Mouse (Mus musculus) cerebellum, postnatal 36 days (tissue): ENCODE measurements around the gene Gm364.
A peak's percentile ranks its signal among the peaks of the same experiment; 100 is the strongest.

Experiments
- DNase-seq, 2 experiments: peaks; one replicate each; pipeline ENCODE4 v3.0.0; 2021 to 2022; ENCODE audit warnings: mixed read lengths in 2 of 2

The Gm364 gene

DNA sequence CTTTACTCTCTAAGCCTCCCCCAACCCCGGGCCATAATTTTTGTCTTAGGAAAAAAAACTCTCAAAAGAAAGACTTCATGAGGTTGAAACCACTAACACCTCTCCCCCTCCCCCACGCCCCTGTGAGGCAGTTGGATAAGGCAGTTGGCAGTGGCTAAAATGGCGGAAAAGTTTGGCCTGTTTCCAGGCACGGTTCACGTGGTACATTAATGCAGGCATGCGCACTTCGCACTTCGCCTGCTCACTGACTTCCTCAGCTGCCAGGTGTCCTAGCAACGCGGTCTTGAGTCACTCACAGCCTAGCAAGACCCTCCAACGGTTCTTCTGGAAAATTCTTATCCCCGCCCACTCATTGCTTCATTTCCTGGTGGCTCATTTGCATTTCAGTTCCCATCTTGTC, at the start of gene Gm364:
TSS of gene Gm364 (plus strand) at position 386 of the 400 bp plus-strand sequence.
- DNase-seq, result no peak

DNA sequence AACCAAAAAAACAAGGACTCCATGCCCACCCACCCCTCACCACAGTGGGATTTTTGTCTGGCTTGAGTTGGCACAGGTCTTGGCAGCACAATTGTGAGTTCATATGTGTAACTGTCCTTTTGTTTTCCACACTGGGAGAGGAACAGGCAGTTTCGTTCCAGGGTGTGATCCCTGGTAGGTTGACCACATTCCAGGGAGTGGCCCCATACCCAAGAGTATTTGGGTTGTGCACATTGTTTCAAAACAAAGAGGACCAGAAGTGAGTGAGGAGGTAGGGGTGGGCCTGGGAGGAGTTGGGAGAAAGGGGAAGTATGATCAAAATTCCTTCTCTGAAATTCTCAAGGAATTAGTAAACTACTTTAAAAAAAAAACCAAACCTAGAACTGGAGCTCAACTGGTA, 49.6 kb upstream of the Gm364 start:
- DNase-seq, result no peak

DNA sequence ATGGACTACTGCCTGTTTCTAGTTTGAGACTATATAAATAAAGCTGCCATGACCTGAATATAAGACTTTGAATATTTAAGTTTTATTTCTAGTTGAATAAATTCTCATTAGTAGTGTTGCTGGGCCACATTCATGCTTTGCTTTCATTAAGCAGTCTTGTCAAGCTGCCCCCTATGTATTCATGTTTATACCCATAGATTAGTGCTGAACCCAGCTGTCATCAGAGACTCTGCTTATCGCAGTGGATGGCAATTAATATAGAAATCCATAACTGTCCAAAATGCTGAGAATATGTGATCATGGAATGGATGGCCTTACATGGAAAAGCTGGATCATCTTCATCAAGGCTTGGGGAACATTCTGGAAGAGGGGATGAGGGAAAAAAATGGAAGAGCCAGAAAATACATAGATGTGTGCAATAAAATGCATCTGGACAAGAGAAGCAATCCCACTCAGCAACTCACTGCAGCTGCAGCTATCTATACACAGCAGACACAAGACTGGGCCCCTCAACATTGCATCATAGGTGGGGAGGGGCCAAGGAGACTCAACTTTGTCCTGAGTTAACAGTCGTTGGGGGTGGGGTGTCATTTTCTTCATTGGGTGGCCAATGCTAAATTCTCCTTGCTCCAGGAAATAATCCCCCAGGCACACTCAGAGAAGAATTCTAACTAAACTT, 43.9 kb upstream of the Gm364 start:
- no peak for DNase-seq

DNA sequence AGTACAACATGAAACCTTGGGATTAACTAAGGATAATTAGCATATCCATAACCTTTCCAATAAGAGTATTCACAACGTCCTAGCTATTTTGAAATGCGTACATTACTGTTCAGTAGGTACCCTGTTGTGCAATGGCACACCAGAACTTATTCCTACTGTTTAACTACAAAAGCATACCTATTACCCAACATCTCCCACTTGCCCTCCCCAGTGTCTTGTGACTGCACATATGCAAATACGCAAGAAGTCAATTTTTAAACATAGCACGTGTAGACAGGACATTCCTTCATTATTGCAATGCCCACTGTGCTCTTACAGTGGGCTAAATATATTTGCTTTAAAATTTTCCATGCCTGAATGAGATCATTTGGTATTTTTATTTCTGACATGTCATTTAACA, 36.0 kb upstream of the Gm364 start:
- DNase-seq, result no peak

DNA sequence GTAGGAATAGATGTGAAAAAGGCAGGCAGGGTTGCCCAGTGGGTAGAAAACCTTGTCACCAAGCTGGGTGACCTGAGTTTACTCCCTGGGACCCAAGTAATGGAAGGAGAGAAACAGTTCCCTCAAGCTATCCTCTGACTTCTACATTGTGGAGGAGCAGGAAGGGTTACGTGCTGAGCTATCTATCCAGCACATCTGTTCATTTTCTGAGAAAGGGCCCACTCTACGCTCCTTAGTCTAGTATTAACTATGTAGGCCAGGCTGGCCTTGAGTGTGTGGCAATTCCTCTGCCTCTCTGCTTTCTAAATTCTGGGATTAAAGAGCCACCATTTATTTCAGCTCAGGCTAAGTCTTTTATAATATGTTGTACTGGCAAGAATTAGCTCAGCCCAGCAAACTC, 35.4 kb upstream of the Gm364 start:
- DNase-seq, result no peak

DNA sequence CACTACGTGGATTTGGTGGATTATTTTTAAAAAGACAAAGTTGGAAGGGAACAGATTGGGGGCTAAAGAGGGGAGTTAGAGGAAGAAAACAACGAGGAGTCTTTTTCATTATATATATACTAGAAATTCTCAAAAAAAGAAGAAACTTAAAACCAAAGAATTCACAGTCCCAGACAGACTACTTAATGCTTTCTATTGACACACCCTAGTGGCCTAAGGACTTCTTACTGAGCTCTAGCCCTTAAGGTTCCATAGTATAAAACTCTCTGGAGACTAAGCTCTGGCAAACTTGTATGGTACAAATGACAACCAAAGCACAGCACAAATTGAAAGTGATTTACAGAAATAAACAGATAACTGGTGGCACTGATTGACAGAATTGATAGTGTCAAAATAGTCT, 34.9 kb upstream of the Gm364 start:
- DNase-seq, result no peak

DNA sequence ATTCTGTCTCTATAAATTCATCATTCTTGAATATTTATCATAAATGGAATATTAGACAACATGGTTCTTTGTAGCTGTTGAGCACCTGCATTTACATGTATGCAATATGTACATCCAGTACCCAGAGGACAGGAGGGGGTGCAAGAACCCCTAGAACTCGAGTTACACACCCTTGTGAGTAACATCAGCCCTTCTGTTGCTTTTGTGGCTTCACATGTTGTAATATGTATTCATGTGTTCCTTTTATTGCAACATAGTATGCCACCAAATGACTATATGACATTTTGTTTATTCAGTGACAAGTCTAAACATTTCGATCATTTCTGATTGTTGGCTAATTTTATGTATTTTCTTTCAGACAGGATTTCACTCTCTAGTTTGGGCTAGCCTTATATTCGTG, 31.9 kb upstream of the Gm364 start:
- DNase-seq, result no peak

DNA sequence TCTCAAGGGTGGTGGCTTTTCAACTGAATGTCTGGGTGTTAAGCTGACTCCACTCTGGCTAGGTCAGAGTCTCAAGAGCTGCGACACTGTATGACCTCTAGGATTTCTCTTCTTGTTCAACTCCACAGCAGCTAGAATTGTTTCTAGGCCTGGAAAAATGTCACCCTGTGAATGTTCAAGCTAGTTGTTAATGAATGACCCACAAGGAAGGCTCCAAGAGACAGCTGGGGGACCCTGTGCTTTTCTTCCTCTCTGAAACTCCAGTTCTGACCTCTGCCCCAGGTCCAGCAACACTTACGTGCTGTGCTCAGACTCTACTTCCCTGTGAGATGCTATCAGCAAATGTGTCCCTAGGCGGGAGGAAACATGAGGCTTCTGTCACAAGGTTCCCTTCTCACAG, 30.4 kb upstream of the Gm364 start:
- no peak for DNase-seq

DNA sequence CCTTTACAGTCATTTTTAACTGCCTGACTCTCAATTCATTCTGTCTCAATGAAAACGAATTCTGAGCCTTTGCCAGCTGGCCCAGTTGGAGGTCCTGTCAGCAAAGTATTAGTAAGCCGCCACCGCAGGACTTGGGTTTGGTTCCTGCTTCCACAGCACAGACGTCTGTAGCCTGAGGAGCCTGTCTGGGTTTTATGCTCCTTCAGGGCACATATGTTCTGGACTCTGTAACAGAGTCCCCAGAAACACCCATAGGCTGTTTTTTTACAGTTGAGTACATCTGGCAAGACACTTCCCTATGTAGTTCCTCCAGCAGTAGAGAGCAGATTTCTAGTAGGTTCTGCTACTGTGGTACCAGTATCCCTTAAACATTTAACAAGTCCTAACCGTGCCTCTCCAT, 28.0 kb upstream of the Gm364 start:
- peak; percentile 16 to 21 for DNase-seq

DNA sequence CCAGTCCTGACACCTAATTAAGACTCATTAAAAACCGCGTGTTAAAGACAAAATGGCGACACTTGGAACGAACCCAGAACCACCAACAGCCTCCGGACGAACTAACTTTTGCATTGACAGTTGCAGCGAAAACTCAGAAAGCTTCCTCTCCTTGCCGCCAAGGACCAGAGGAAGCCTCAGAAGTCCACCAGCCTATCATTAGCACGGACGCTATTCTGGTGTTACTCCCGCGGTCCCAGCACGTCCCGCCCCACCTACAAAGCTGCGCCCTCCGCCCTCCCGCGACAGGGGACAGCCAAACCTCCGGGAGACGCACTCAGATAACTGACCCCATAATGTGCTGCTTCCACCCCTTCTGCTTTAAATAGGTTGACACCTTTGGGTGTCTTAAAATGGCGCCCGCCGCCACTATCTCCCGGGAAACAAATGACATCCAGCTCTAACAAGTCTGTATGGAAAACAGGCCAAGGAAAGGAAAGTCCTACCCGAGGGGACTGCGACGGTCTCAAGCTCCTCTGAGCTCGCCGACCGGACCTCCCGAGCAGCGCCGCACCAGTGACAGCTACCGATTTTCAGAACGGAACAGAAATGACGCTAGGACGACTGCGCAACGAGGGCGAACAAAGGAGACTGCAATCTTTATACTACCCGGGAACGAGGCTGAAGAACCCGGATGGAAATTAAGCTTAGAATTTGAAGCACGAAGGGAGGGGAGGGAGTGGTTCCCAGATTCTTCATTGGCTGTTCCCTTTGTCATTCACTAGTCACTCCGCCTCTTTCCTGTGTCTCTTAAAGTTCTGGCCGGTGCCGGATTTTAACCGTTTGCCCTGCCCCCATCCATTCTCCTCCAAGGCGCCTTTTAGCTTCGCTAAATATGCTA, 16.3 kb upstream of the Gm364 start, which contains the start of gene Rbmx:
TSS of gene Rbmx (minus strand) at position 670 of the 880 bp plus-strand sequence.
- DNase-seq, result peak; percentile 72 to 85

DNA sequence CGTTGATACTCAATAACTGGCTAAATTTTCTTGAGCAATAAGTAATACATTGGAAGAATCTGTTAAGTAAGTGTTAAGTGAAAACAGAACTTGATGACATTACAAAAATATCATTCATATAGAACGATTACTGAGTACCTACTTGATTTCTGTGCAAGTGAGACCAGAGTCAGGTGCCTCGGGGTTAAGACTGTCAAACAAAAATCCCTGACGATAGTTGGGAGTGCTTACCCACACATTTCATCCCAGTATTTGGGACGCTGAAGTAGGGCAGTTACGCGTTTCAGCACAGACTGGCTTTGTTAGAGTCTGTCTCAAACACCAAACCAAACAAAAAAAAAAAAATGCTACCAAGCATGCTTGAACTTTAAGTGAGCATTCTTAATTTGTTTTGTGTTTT, 15.5 kb upstream of the Gm364 start:
- DNase-seq, result no peak

DNA sequence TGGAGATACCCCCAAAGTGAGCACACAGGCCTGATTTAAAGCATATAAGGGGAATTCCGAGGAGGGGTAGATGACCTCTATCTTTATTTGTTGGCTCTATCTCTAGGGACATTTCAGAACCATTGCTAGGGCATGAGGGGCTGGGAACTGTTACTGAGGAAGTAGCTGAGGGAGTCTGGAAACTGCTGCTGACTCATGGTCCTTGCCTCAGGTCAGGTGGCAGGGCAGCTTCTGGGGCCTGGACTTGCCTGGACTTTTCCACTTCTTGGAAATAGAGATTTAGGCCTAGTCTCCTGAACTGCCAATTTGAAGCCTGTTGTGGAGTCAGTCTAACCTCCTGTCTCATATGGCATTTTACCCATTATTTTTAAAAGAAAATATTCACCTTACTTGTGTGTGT, 7.6 kb upstream of the Gm364 start:
- no peak for DNase-seq

DNA sequence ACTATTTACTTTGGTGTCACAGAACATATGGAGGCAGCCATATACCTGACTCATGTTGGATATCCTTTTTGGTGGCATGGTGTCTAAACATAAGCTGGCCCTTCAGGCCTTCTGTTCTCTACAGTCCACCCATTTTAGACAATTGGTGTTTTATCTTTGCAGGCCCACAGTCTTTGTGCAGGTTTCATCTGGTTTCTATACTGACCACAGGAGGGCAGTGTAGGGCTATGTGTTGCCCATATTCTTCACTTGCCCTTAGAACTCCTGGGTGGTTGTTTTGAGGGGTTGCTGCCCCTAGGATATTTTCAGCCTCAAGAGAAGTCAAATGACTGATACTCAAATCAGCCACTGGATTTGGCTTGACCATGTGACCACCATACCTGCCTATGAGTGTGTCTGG, 5.3 kb upstream of the Gm364 start:
- no peak for DNase-seq

DNA sequence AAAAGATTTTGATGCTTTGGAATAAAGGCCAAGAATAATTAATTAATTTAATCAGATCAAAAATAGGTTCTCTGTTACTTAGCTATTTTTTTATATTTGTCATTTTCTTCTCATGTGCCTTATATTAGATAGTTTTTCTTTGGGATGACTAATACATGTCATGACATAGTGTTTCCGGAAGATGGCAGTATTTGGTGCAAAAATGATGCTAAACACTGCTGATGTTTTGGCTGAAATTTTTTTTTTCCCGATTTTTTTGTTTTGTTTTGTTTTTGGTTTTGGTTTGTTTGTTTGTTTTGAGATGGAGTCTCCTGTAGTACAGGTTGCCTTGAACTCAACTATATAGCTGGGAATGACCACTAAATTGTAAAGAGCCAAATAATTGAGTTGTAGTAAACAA, 22.7 kb downstream of the Gm364 start:
- no peak for DNase-seq

DNA sequence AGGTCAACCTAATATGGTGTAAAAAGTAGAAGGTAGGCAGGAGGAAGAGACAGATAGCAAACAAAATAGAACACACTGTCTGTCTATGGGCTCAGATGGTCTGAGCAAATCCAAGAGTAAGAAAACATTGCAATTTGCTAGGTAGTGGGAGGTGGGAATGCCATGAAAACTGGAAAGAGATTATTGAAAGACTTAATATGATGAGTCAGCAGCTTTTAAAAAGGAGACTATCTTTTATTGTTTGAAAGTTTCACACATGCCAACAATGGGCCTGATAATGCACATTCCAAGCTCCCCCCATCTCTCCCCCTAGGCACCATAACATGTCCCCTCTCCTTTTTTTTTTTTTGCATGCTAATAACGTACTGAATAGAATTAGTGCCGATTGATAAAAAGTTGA, 24.9 kb downstream of the Gm364 start:
- no peak for DNase-seq

DNA sequence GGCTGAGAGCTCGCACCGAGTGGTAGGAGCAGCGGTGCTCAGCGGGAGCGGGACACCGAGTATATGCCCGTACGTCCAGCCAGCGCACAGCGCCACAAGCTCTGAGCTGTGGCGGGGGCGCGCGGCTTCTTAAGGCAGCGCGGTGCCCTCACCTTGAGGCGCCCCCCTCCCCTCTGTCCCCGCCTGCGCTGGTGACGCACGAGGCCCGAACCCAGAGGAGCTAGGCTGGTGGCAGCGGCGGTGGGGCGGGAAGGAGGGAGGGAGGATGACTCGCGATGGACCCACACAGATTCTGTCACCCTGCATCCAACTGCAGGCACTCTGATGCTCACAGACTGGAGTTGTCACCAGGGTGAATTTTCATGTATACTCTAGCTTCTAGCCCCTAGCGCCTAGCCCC, 94.7 kb downstream of the Gm364 start, which contains the start of gene Gpr101:
TSS of gene Gpr101 (minus strand) at position 124 of the 400 bp plus-strand sequence.
- no peak for DNase-seq

DNA sequence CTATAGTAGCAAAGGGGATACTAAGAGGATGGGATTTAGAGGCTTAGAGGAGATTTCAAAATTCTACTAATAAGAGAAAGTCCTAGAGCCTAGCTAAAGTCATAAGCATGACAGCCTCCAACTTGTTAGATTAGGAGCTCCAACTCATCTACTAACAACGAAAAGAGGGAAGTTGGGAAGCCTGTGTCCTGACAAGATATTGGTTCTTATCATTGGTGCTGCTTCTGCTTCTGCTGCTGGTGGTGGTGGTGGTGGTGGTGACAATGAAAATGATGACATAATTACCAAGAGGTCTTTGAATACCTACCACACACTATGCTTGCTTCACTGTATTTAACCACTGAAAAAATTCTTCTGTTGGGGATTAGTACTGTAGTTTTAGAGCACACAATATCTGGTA, 97.3 kb downstream of the Gm364 start:
- no peak for DNase-seq

DNA sequence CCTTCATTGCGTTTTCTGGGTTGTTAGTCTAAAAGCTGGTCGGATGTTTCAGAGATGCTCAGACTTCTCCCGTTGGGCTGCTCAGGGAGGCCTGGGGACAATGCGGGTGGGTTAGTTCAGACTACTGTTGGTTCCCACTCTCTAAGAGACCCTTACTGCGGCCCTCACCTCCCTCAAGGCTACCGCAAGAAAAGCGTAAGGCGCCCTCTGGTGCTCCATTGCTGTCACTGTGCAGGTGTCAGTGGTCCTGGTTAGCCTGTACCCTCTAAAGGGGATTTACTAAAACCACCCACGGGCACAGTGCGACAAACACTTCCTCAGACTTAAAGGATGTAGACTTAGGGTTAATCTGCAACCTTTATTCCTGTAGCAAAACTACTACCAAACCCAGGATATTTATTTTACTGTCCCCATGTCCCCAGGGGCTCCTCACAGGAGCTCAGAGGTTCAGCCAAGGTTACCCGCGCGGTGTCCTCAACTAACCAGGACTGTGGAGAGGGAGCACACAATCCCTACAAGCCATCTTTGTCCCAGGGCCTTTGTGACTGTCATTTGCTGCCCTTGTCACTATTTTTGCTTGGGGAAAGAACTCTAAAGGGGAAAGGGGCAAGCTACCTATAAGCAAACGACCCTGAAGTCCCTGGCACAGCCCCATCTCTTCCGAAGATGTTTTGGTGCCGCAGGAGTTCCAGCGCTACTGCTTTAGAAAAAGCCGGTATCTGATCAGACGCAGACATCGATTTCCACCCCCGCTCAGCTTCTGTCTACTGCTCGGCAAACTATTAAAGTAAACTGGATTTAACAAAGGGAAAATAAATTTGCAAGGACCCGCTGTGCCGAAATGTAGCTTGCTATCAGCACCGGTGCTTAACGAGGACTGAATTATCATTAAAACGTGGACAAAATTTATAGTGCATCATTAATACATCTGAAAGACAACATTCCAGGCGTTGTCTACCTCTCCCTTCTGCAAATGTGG, 112.5 kb downstream of the Gm364 start:
- no peak for DNase-seq
